In the genomic region with DNA sequence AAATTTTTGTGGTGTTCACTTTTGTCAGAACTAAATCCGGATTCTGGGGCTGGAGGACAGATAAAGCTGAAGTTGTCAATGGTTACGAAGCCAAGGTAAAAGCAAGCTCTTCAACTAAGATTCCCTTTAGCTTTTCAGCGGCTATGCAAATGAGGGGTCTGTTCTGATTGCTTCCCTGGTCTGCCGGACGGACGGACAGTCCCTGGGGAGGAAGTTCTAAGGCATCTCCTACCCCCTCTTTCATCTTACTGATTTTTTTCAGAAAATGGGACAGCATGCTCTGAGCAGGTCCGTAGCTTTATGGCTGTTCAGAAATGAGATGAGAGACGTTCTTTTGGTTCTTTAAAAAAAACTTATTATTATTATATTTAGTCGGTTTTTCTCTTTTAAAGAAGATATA, we compare ENCODE assay signal across 1 mouse cellular context.
TF ChIP-seq lines count a peak whose summit lies in the region.

No protein-coding gene starts in this region.

TF ChIP-seq in myocyte, 11 proteins besides CTCF, POLR2A, EP300 and RAD21:
- TF ChIP-seq SRF (IDR thresholded peaks at IDR 0.05; ENCODE audit: control insufficient read depth, insufficient read length, low read depth) (no peak), TCF12 (IDR thresholded peaks at IDR 0.05; ENCODE audit: insufficient read depth, poor library complexity, severe bottlenecking) (no peak), USF1 (IDR thresholded peaks at IDR 0.05; ENCODE audit: low read depth) (no peak), POLR2AphosphoS2 (IDR thresholded peaks at IDR 0.05; ENCODE audit: insufficient read length, low read depth) (no peak), MYOG (IDR thresholded peaks at IDR 0.05; ENCODE audit: control insufficient read depth in 1 of 3, insufficient read depth in 1 of 3, insufficient read length in 2 of 3, low read depth in 2 of 3) (no peak), TCF3 (IDR thresholded peaks at IDR 0.05; ENCODE audit: insufficient read length, low read depth) (no peak), CEBPB (IDR thresholded peaks at IDR 0.05; ENCODE audit: insufficient read depth, poor library complexity, severe bottlenecking) (no peak), MAX (IDR thresholded peaks at IDR 0.05; ENCODE audit: low read depth) (no peak), MYOD1 (IDR thresholded peaks at IDR 0.05; ENCODE audit: control insufficient read depth in 1 of 3, insufficient read length in 2 of 3, low read depth in 2 of 3) (no peak), E2F4 (IDR thresholded peaks at IDR 0.05; ENCODE audit: insufficient read depth) (no peak), REST (IDR thresholded peaks at IDR 0.05; ENCODE audit: insufficient read depth, insufficient read length) (no peak)
